Mouse (Mus musculus) brain, embryonic 14.5 days (tissue): ENCODE results near the gene Myo5c.

Source experiments
- CTCF ChIP-seq: fragments of 200-500 bp; IDR thresholded peaks from 2 replicates; pipeline ENCODE4 v1.5.1; 2012; ENCODE audit warnings: inconsistent platforms, mild to moderate bottlenecking, moderate library complexity, borderline replicate concordance; ENCODE audit not compliant: insufficient read depth, insufficient read length; ENCODE audit errors: extremely low read depth
- POLR2A ChIP-seq: fragments of 200-500 bp; IDR thresholded peaks from 2 replicates; pipeline ENCODE4 v1.6.1; 2012; ENCODE audit warnings: mild to moderate bottlenecking, inconsistent platforms, borderline replicate concordance; ENCODE audit not compliant: poor library complexity, insufficient read depth, insufficient read length, severe bottlenecking; ENCODE audit errors: extremely low read depth

DNA sequence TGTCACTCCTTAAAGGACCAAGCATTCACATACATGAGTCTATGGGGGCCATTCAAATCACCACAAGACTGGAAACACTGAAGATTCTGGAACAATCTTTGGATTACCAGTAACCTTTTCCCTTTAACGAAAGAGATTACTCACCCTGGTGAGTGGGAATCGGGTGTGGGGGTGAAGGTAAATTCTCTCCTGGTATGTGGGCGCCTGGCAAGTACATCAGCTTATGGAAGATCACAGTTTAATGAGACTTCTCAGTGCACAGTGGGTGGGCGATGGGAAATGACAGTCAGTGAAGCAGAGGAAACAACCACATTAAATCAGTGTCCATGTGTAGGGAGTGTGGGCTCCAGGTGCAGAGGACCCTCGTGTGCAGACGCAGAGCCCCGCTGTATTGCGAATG lies 99.0 kb downstream of the Myo5c start:
- TF ChIP-seq CTCF (no peak), POLR2A (no peak)
